Mouse (Mus musculus) intestine, postnatal 0 days (tissue): ENCODE data around the gene Copz2. TPM values are rescaled to one million over a fixed set of nuclear protein-coding genes. Genes with fewer than 3 reads are reported as not detected.

Experiments used
- ATAC-seq: fragments of 200-750 bp; cut with Nextera tagmentation; 2 replicates; pipeline ENCODE4 v1.8.0; 2017; ENCODE audit warnings: mild to moderate bottlenecking, moderate TSS enrichment, moderate library complexity
- H3K27ac ChIP-seq: fragments of 300-500 bp; sonication (generic); 2 replicates; pipeline ENCODE4 v1.5.1; 2014; ENCODE audit warnings: mild to moderate bottlenecking, low read depth, low read length, moderate library complexity
- H3K27me3 ChIP-seq: fragments of 300-500 bp; sonication (generic); replicated peaks from 2 replicates; pipeline ENCODE4 v1.6.1; 2014; ENCODE audit warnings: low read length, mixed read lengths; ENCODE audit not compliant: control insufficient read depth, insufficient read depth
- H3K36me3 ChIP-seq: fragments of 300-500 bp; sonication (generic); 2 replicates; pipeline ENCODE4 v1.6.1; 2014; ENCODE audit warnings: mild to moderate bottlenecking, moderate library complexity; ENCODE audit not compliant: control insufficient read depth, insufficient read depth
- H3K4me1 ChIP-seq: fragments of 300-500 bp; sonication (generic); replicated peaks from 2 replicates; pipeline ENCODE4 v1.6.1; 2014; ENCODE audit warnings: antibody characterized with exemption, low read length, mixed read lengths; ENCODE audit not compliant: control insufficient read depth, insufficient read depth
- H3K4me2 ChIP-seq: fragments of 300-500 bp; sonication (generic); replicated peaks from 2 replicates; pipeline ENCODE4 v1.6.1; 2014; ENCODE audit warnings: low read depth, mild to moderate bottlenecking, moderate library complexity
- H3K4me3 ChIP-seq: fragments of 300-500 bp; sonication (generic); 2 replicates; pipeline ENCODE4 v1.5.1; 2014; ENCODE audit warnings: low read depth, low read length
- H3K9ac ChIP-seq: fragments of 300-500 bp; sonication (generic); 2 replicates; pipeline ENCODE4 v1.6.1; 2014; ENCODE audit warnings: mild to moderate bottlenecking, low read depth, low read length
- H3K9me3 ChIP-seq: fragments of 300-500 bp; sonication (generic); 2 replicates; pipeline ENCODE4 v1.6.1; 2016; ENCODE audit warnings: mixed run types; ENCODE audit not compliant: control insufficient read depth
- CTCF ChIP-seq: sonication (generic); IDR thresholded peaks from 2 replicates; pipeline ENCODE4 v1.5.1; 2016; ENCODE audit warnings: low read depth, mild to moderate bottlenecking, control low read depth, antibody characterized with exemption, moderate library complexity
- WGBS: fragments of 180-500 bp; shearing (Covaris S2); extraction: QIAGEN DNeasy Blood & Tissue Kit; methylation state at CpG from one replicate; pipeline ENCODE4 v1.1.7; 2014; 5-methylcytosine and 5-hydroxymethylcytosine counted together
- microRNA counts: library from miRNA; unstranded; fragments of <30 nt; microRNA quantifications from one replicate; lab custom pipeline; 2016
- microRNA-seq: library from miRNA; unstranded; fragments of <30 nt; microRNA quantifications from one replicate; pipeline ENCODE4, GENCODE M21; 2016
- polyA plus RNA-seq: library from polyadenylated mRNA; unstranded; fragments of >200 nt; fragmentation: Nextera tagmentation; extraction: Ambion mirVana; gene quantifications from 2 replicates; pipeline ENCODE4 v1.2.1, GENCODE M21; 2015

Copz2 gene
- polyA plus RNA-seq, 1 experiment from 2014 or later, result 46.8 TPM

GRCm38 (mm10) chr11:96902639-96903635, 53.3 kb downstream of the Copz2 start:
- Histone ChIP-seq H3K27me3 (no peaks in the 10 kb centered on the region), H3K4me1 (no peaks in the 10 kb centered on the region), H3K36me3 (peaks cover 9% of the 10 kb centered on the region), H3K4me3 (no peak overlapping the region), H3K27ac (no peak overlapping the region), H3K4me2 (no peak overlapping the region), H3K9ac (no peak overlapping the region), H3K9me3 (no peaks in the 10 kb centered on the region)
- ATAC-seq, result no peak
- 38% methylated on average over 16 of the region's 16 CpGs for WGBS
- no peak for TF ChIP-seq CTCF

GRCm38 (mm10) chr11:96906431-96907161, 56.9 kb downstream of the Copz2 start:
- no peak overlapping the region for H3K4me3 ChIP-seq
- H3K27ac ChIP-seq, result no peak overlapping the region
- 44% methylated on average over 15 of the region's 15 CpGs for WGBS
- peaks cover 37% of the 10 kb centered on the region for H3K36me3 ChIP-seq
- no peaks in the 10 kb centered on the region for H3K4me1 ChIP-seq
- no peak for ATAC-seq
- H3K9me3 ChIP-seq, result no peaks in the 10 kb centered on the region
- H3K9ac ChIP-seq, result no peak overlapping the region
- no peak for TF ChIP-seq CTCF
- H3K4me2 ChIP-seq, result no peak overlapping the region
- no peaks in the 10 kb centered on the region for H3K27me3 ChIP-seq

- ATAC-seq, result no peak
- Histone ChIP-seq H3K4me2 (no peak overlapping the region), H3K27ac (no peak overlapping the region), H3K36me3 (peaks cover 44% of the 10 kb centered on the region), H3K9ac (no peak overlapping the region), H3K4me3 (no peak overlapping the region), H3K27me3 (no peaks in the 10 kb centered on the region), H3K4me1 (no peaks in the 10 kb centered on the region), H3K9me3 (no peaks in the 10 kb centered on the region)
- 91% methylated on average over 12 of the region's 12 CpGs for WGBS
- no peak for TF ChIP-seq CTCF
Measured at GRCm38 (mm10) chr11:96908594-96908993, 58.9 kb downstream of the Copz2 start.

- no peak overlapping the region for H3K27ac ChIP-seq
- H3K9ac ChIP-seq, result no peak overlapping the region
- H3K9me3 ChIP-seq, result no peaks in the 10 kb centered on the region
- no peak overlapping the region; the same call in 1 of the 2 replicates for H3K4me2 ChIP-seq
- peak; percentile 89 for TF ChIP-seq CTCF
- no peaks in the 10 kb centered on the region for H3K27me3 ChIP-seq
- H3K4me3 ChIP-seq, result no peak overlapping the region
- ATAC-seq, result peak; percentile 29; the same call in 1 of the 2 replicates
- 40% methylated on average over 7 of the region's 7 CpGs for WGBS
- H3K4me1 ChIP-seq, result no peaks in the 10 kb centered on the region
- peaks cover 44% of the 10 kb centered on the region for H3K36me3 ChIP-seq
Measured at GRCm38 (mm10) chr11:96910003-96910402, 60.3 kb downstream of the Copz2 start.

MicroRNAs encoded within 50 kb of the gene (microRNA counts, 519-probe panel; counts per million panel counts)
- 4,860 counts per million, percentile 82 among the panel's probes with 10 or more counts for microRNA mmu-miR-152 (lab: Ali Mortazavi, UCI)

Small RNA genes within 50 kb of the gene (microRNA-seq; reads per million reads assigned to microRNA genes)
- 179 reads per million, percentile 55 among the genes with 10 or more reads in this experiment for gene Mir152

Other genes with a start within 250 kb of the Copz2 start
- 12.0 and 15.0 TPM in 2 replicates for gene Snx11, start 72.3 kb upstream of the Copz2 start, polyA plus RNA-seq
- gene Cbx1, start 60.7 kb upstream of the Copz2 start, polyA plus RNA-seq, result 39.3 and 41.6 TPM in 2 replicates
- 31.6 and 35.0 TPM in 2 replicates for gene Nfe2l1, start 19.9 kb upstream of the Copz2 start, polyA plus RNA-seq
- gene Cdk5rap3, start 66.6 kb downstream of the Copz2 start, polyA plus RNA-seq, result 64.1 and 68.9 TPM in 2 replicates
- 138 and 141 TPM in 2 replicates for gene Prr15l, start 78.2 kb downstream of the Copz2 start, polyA plus RNA-seq
- 145 and 158 TPM in 2 replicates for gene Pnpo, start 94.1 kb downstream of the Copz2 start, polyA plus RNA-seq
- 7.7 and 8.2 TPM in 2 replicates for gene Sp2, start 133.1 kb downstream of the Copz2 start, polyA plus RNA-seq
- gene Sp6, start 163.5 kb downstream of the Copz2 start, polyA plus RNA-seq, result 0.04 TPM in 1 of 2 replicates, not detected in the other
- 24.1 and 24.5 TPM in 2 replicates for gene Scrn2, start 180.1 kb downstream of the Copz2 start, polyA plus RNA-seq
- gene Lrrc46, start 191.5 kb downstream of the Copz2 start, polyA plus RNA-seq, result 0.17 and 0.18 TPM in 2 replicates
- 50.7 and 50.8 TPM in 2 replicates for gene Mrpl10, start 191.7 kb downstream of the Copz2 start, polyA plus RNA-seq
- 10.6 and 12.0 TPM in 2 replicates for gene Osbpl7, start 200.8 kb downstream of the Copz2 start, polyA plus RNA-seq